Mouse (Mus musculus): ENCODE data around the gene Lrrc2.

DNA sequence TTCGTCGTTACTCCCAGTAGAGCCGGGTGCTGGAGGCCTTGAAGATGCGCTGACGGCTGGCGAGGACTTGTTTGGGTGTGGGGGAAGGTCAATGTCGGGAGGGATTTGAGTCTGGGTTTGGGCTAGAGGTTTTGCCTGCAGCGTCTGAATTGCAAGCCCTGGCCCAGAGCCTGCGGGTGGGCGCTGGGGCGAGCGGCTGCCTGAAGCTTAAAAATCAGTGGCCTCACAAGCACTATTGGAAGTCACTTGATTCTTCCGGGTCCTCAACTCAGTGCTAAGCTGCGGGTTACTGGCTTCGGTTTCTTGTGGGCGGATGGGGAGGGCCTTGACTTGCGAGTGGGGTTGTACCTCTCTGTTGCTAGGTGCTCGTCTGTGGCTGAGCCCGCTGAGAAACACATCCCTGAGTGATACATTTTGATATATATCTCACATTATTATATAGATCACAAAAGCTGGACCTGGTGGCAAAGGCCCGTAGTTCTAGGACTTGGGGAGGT is 4.7 kb upstream of the Lrrc2 start:
- TF ChIP-seq POLR2A (IDR thresholded peaks at IDR 0.05; ENCODE audit: low read depth, low read length) = no peak
- no peak for TF ChIP-seq CTCF (IDR thresholded peaks at IDR 0.05; ENCODE audit: extremely low read depth, insufficient read depth, insufficient read length, insufficient replicate concordance)
